Mouse (Mus musculus): ENCODE data around the gene Mrgprb4.

GRCm38 (mm10) chr7:48199188-48199587, at the start of gene Mrgprb4:
- TF ChIP-seq CTCF (IDR thresholded peaks at IDR 0.05; ENCODE audit: low read depth) (no peak), EP300 (optimal IDR thresholded peaks at IDR 0.05) (no peak)

Data from stomach, postnatal 0 days (tissue).